Mouse (Mus musculus) MEL (cell line): ENCODE measurements at regions not wholly inside any gene's neighbourhood (a gene's known extent, or its start where the extent isn't known, plus 50 kb on each side); places are given as distances from the start of the nearest gene placed in this dataset.
A peak's percentile ranks its signal among the peaks of the same experiment; 100 is the strongest.

Experiments used
- DNase-seq: peaks from one replicate; pipeline ENCODE4 v3.0.0; 2011; ENCODE audit warnings: low read depth, low spot score
- H3K27ac ChIP-seq: 2 replicates; pipeline ENCODE4 v1.5.1; 2012; ENCODE audit warnings: low read depth, mild to moderate bottlenecking, control low read depth, low read length, moderate library complexity; ENCODE audit not compliant: control insufficient read depth
- H3K27me3 ChIP-seq, 2 experiments: fragments of 150-350 bp in 1 of 2; sonication (generic) in 1 of 2; 2 replicates each; pipeline ENCODE4 v1.6.1; 2012; ENCODE audit warnings: low read length in 2 of 2, mild to moderate bottlenecking in 2 of 2, improper control_type of control experiment in 1 of 2, moderate library complexity in 1 of 2; ENCODE audit not compliant: insufficient read depth in 2 of 2, control insufficient read depth in 1 of 2
- H3K36me3 ChIP-seq, 2 experiments: 2 replicates each; pipeline ENCODE4 v1.6.1; 2012 to 2014; ENCODE audit warnings: low read length in 2 of 2, improper control_type of control experiment in 1 of 2, inconsistent platforms in 1 of 2, mild to moderate bottlenecking in 1 of 2; ENCODE audit not compliant: insufficient read depth in 2 of 2, control insufficient read depth in 1 of 2
- H3K4me1 ChIP-seq, 2 experiments: fragments of 150-350 bp in 1 of 2; sonication (generic) in 1 of 2; 2 replicates each; pipeline ENCODE4 v1.6.1; 2012; ENCODE audit warnings: low read length in 2 of 2, improper control_type of control experiment in 1 of 2, mild to moderate bottlenecking in 1 of 2; ENCODE audit not compliant: insufficient read depth in 2 of 2, control insufficient read depth in 1 of 2
- H3K4me3 ChIP-seq, 2 experiments: fragments of 150-350 bp in 1 of 2; sonication (generic) in 1 of 2; 2 replicates each; pipeline ENCODE4 v1.5.1; 2012; ENCODE audit warnings: low read depth in 2 of 2, low read length in 2 of 2, mild to moderate bottlenecking in 2 of 2, moderate library complexity in 2 of 2, control low read depth in 1 of 2, improper control_type of control experiment in 1 of 2; ENCODE audit not compliant: control insufficient read depth in 1 of 2, insufficient read depth in 1 of 2
- H3K79me2 ChIP-seq: 2 replicates; pipeline ENCODE4 v1.6.1; 2012; ENCODE audit warnings: mild to moderate bottlenecking, low read length, moderate library complexity; ENCODE audit not compliant: control insufficient read depth, poor library complexity, insufficient read depth
- H3K9ac ChIP-seq: 2 replicates; pipeline ENCODE4 v1.6.1; 2012; ENCODE audit warnings: low read depth, mild to moderate bottlenecking, control low read depth, low read length, moderate library complexity; ENCODE audit not compliant: control insufficient read depth, poor library complexity, severe bottlenecking
- H3K9me3 ChIP-seq: fragments of 150-350 bp; sonication (generic); replicated peaks from 2 replicates; pipeline ENCODE4 v1.6.1; 2012; ENCODE audit warnings: mild to moderate bottlenecking, low read length, improper control_type of control experiment, moderate library complexity; ENCODE audit not compliant: insufficient read depth
- BHLHE40 ChIP-seq: IDR thresholded peaks from 2 replicates; pipeline ENCODE4 v1.6.1; 2012; ENCODE audit warnings: low read depth, mild to moderate bottlenecking, inconsistent platforms, low read length, improper control_type of control experiment, borderline replicate concordance
- CTCF ChIP-seq, 3 experiments: IDR thresholded peaks in 2 of 3; conservative IDR thresholded peaks in 1 of 3; 2 replicates each; pipeline ENCODE4 v1.5.1; 2011 to 2012; ENCODE audit warnings: low read length in 3 of 3, low read depth in 2 of 3, mild to moderate bottlenecking in 2 of 3, improper control_type of control experiment in 1 of 3, inconsistent platforms in 1 of 3, mixed read lengths in 1 of 3, moderate library complexity in 1 of 3; ENCODE audit not compliant: control insufficient read depth in 1 of 3, insufficient read depth in 1 of 3, poor library complexity in 1 of 3, severe bottlenecking in 1 of 3
- EP300 ChIP-seq, 2 experiments: IDR thresholded peaks; 2 replicates each; pipeline ENCODE4 v1.6.1; 2011; ENCODE audit warnings: improper control_type of control experiment in 2 of 2, low read length in 2 of 2, low read depth in 1 of 2, mild to moderate bottlenecking in 1 of 2
- GABPA ChIP-seq: IDR thresholded peaks from 2 replicates; pipeline ENCODE4 v1.6.1; 2012; ENCODE audit warnings: low read depth, mild to moderate bottlenecking, inconsistent platforms, low read length, improper control_type of control experiment, moderate library complexity
- GATA1 ChIP-seq: IDR thresholded peaks from 2 replicates; pipeline ENCODE4 v1.6.1; 2011; ENCODE audit warnings: low read depth, low read length, improper control_type of control experiment
- HCFC1 ChIP-seq: IDR thresholded peaks from 2 replicates; pipeline ENCODE4 v1.6.1; 2012; ENCODE audit warnings: low read depth, mild to moderate bottlenecking, inconsistent platforms, low read length, improper control_type of control experiment, moderate library complexity
- JUND ChIP-seq: IDR thresholded peaks from 2 replicates; pipeline ENCODE4 v1.6.1; 2011; ENCODE audit warnings: low read depth, mild to moderate bottlenecking, improper control_type of control experiment, low read length
- KAT2A ChIP-seq: conservative IDR thresholded peaks from 2 replicates; pipeline ENCODE4 v1.6.1; 2012; ENCODE audit warnings: low read depth, low read length, improper control_type of control experiment, inconsistent platforms
- MYC ChIP-seq: IDR thresholded peaks from 2 replicates; pipeline ENCODE4 v1.6.1; 2011; ENCODE audit warnings: low read depth, mild to moderate bottlenecking, low read length, improper control_type of control experiment, moderate library complexity
- NELFE ChIP-seq: IDR thresholded peaks from 2 replicates; pipeline ENCODE4 v1.6.1; 2011; ENCODE audit warnings: low read depth, low read length, improper control_type of control experiment
- POLR2AphosphoS2 ChIP-seq: IDR thresholded peaks from 2 replicates; pipeline ENCODE4 v1.6.1; 2011; ENCODE audit warnings: low read length, improper control_type of control experiment
- POLR2AphosphoS5 ChIP-seq: IDR thresholded peaks from 2 replicates; pipeline ENCODE4 v1.6.1; 2012; ENCODE audit warnings: low read depth, borderline replicate concordance, mild to moderate bottlenecking, inconsistent platforms, low read length, moderate library complexity, mixed read lengths
- RCOR1 ChIP-seq: IDR thresholded peaks from 2 replicates; pipeline ENCODE4 v1.6.1; 2012; ENCODE audit warnings: low read depth, mild to moderate bottlenecking, inconsistent platforms, low read length, improper control_type of control experiment
- SIN3A ChIP-seq: IDR thresholded peaks from 2 replicates; pipeline ENCODE4 v1.6.1; 2012; ENCODE audit warnings: low read length, improper control_type of control experiment, inconsistent platforms
- TAL1 ChIP-seq: IDR thresholded peaks from 2 replicates; pipeline ENCODE4 v1.6.1; 2012; ENCODE audit warnings: mild to moderate bottlenecking, inconsistent platforms, low read length, moderate library complexity, mixed read lengths
- TCF12 ChIP-seq: IDR thresholded peaks from 2 replicates; pipeline ENCODE4 v1.6.1; 2014; ENCODE audit warnings: low read depth, mild to moderate bottlenecking, inconsistent platforms, low read length, improper control_type of control experiment, moderate library complexity
- UBTF ChIP-seq: IDR thresholded peaks from 2 replicates; pipeline ENCODE4 v1.6.1; 2012; ENCODE audit warnings: low read depth, mild to moderate bottlenecking, inconsistent platforms, low read length, improper control_type of control experiment, moderate library complexity, borderline replicate concordance; ENCODE audit not compliant: insufficient read depth
- USF1 ChIP-seq: IDR thresholded peaks from 2 replicates; pipeline ENCODE4 v1.6.1; 2014; ENCODE audit warnings: low read depth, mild to moderate bottlenecking, inconsistent platforms, low read length, improper control_type of control experiment, moderate library complexity
- ZKSCAN1 ChIP-seq: IDR thresholded peaks from 2 replicates; pipeline ENCODE4 v1.6.1; 2012; ENCODE audit warnings: low read depth, mild to moderate bottlenecking, inconsistent platforms, low read length, improper control_type of control experiment, moderate library complexity

DNA sequence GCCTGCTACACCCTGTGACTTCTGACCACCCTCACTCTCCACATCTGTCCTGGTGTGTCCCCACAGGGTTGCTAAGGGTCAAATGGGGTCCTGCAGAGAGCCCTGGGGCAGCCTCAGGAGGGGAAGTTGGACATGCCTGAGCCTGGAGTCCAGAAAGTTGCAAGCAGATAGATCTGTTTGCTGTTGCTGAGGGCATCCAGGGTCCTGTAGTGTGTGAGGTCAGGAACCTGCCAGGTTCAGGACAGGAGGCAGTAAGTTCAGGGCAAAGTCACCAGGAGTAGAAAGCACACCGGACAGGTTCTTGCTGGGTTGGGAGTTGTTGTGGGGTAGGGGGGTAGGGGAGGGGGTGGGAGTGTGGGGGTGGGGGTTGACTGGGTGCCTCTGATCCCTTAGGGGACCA is 89.4 kb upstream of the Ptpn1 start:
- no peak overlapping the region for H3K27ac ChIP-seq
- H3K79me2 ChIP-seq: no peaks in the 10 kb centered on the region
- H3K4me1 ChIP-seq: peaks cover 6 to 24% of the 10 kb centered on the region in 2 experiments
- H3K27me3 ChIP-seq: peaks cover 1 to 2% of the 10 kb centered on the region in 2 experiments; a peak in 2 of 4 replicates
- no peaks in the 10 kb centered on the region for H3K9me3 ChIP-seq
- peaks cover 0 to 14% of the 10 kb centered on the region in 2 experiments; a peak in 2 of 4 replicates for H3K36me3 ChIP-seq
- no peak overlapping the region for H3K4me3 ChIP-seq
- H3K9ac ChIP-seq: no peak overlapping the region
- TF ChIP-seq CTCF (IDR thresholded peaks at IDR 0.05 in 2 of 3, conservative IDR thresholded peaks at IDR 0.05 in 1 of 3; ENCODE audit: control insufficient read depth in 1 of 3, insufficient read depth in 1 of 3, low read depth in 2 of 3, low read length in 3 of 3, poor library complexity in 1 of 3, severe bottlenecking in 1 of 3) (no peak), NELFE (no peak), TAL1 (no peak), ZKSCAN1 (no peak), POLR2AphosphoS2 (no peak), JUND (no peak), POLR2AphosphoS5 (no peak), KAT2A (no peak), TCF12 (no peak)
- DNase-seq: no peak

GRCm38 (mm10) chr2:167841339-167842240 is 90.3 kb upstream of the Ptpn1 start:
- no peak overlapping the region for H3K4me3 ChIP-seq
- peaks cover 1 to 2% of the 10 kb centered on the region in 2 experiments; a peak in 2 of 4 replicates for H3K27me3 ChIP-seq
- H3K27ac ChIP-seq: no peak overlapping the region
- no peaks in the 10 kb centered on the region for H3K9me3 ChIP-seq
- peaks cover 6 to 24% of the 10 kb centered on the region in 2 experiments for H3K4me1 ChIP-seq
- TF ChIP-seq TAL1: peak; percentile 52
- TF ChIP-seq HCFC1: no peak
- H3K36me3 ChIP-seq: peaks cover 0 to 14% of the 10 kb centered on the region in 2 experiments; a peak in 2 of 4 replicates
- H3K79me2 ChIP-seq: no peaks in the 10 kb centered on the region
- no peak overlapping the region for H3K9ac ChIP-seq
- DNase-seq: peak; percentile 49

- peak; percentile 63 for DNase-seq
- peak overlapping the region; percentile 28; the same call in 1 of the 2 replicates for H3K9ac ChIP-seq
- H3K4me3 ChIP-seq: peak overlapping the region in 1 of 2 experiments; percentile 8; a peak in 1 of 4 replicates
- H3K9me3 ChIP-seq: no peaks in the 10 kb centered on the region
- peaks cover 0 to 14% of the 10 kb centered on the region in 2 experiments; a peak in 2 of 4 replicates for H3K36me3 ChIP-seq
- H3K27ac ChIP-seq: peak overlapping the region; percentile 55
- TF ChIP-seq USF1 (no peak), UBTF (no peak), TCF12 (peak; percentile 63), GABPA (no peak), MYC (0 out of 2 replicates have a peak, but pooled peaks have one; percentile 17), BHLHE40 (peak; percentile 28; the same call in 1 of the 2 replicates), SIN3A (0 out of 2 replicates have a peak, but pooled peaks have one; percentile 14), EP300 (IDR thresholded peaks at IDR 0.05; ENCODE audit: low read depth in 1 of 2, low read length in 2 of 2) (peak in 1 of 2 experiments; percentile 55; a peak in 3 of 4 replicates), RCOR1 (no peak), GATA1 (peak; percentile 43), TAL1 (peak; percentile 46)
- TF ChIP-seq, all 39 proteins: peak for 7
- H3K4me1 ChIP-seq: peaks cover 6 to 24% of the 10 kb centered on the region in 2 experiments
- H3K27me3 ChIP-seq: peaks cover 0 to 1% of the 10 kb centered on the region in 2 experiments; a peak in 1 of 4 replicates
- H3K79me2 ChIP-seq: no peaks in the 10 kb centered on the region
These were observed 91.5 kb upstream of the Ptpn1 start for GRCm38 (mm10) chr2:167840344-167840743.
